Mouse (Mus musculus) midbrain, embryonic 12.5 days (tissue): ENCODE results near the gene Lurap1l. TPM values are rescaled to one million over a fixed set of nuclear protein-coding genes. Genes with fewer than 3 reads are reported as not detected.

ENCODE experiments used
- ATAC-seq: fragments of 200-750 bp; cut with Nextera tagmentation; 2 replicates; pipeline ENCODE4 v1.8.0; 2017; ENCODE audit warnings: low read depth, moderate TSS enrichment, moderate library complexity; ENCODE audit not compliant: low FRiP score
- H3K27ac ChIP-seq: fragments of 300-500 bp; sonication (generic); replicated peaks from 2 replicates; pipeline ENCODE4 v1.5.1; 2016; ENCODE audit warnings: mild to moderate bottlenecking
- H3K27me3 ChIP-seq: fragments of 300-500 bp; sonication (generic); 2 replicates; pipeline ENCODE4 v1.6.1; 2016; ENCODE audit warnings: mild to moderate bottlenecking
- H3K36me3 ChIP-seq: fragments of 300-500 bp; sonication (generic); 2 replicates; pipeline ENCODE4 v1.6.1; 2016
- H3K4me1 ChIP-seq: fragments of 300-500 bp; sonication (generic); 2 replicates; pipeline ENCODE4 v1.6.1; 2016
- H3K4me2 ChIP-seq: fragments of 300-500 bp; sonication (generic); replicated peaks from 2 replicates; pipeline ENCODE4 v1.6.1; 2016; ENCODE audit warnings: mild to moderate bottlenecking, moderate library complexity
- H3K4me3 ChIP-seq: fragments of 300-500 bp; sonication (generic); 2 replicates; pipeline ENCODE4 v1.5.1; 2016; ENCODE audit warnings: mild to moderate bottlenecking
- H3K9ac ChIP-seq: fragments of 300-500 bp; sonication (generic); replicated peaks from 2 replicates; pipeline ENCODE4 v1.6.1; 2016; ENCODE audit warnings: mild to moderate bottlenecking, moderate library complexity
- H3K9me3 ChIP-seq: fragments of 300-500 bp; sonication (generic); 2 replicates; pipeline ENCODE4 v1.6.1; 2016; ENCODE audit warnings: mild to moderate bottlenecking
- WGBS: fragments of 180-500 bp; shearing (Covaris S2); methylation state at CpG from one replicate; pipeline ENCODE4 v1.1.7; 2016; 5-methylcytosine and 5-hydroxymethylcytosine counted together
- polyA plus RNA-seq: library from polyadenylated mRNA; unstranded; fragments of >200 nt; fragmentation: Nextera tagmentation; extraction: Ambion mirVana; gene quantifications from 2 replicates; pipeline ENCODE4 v1.2.1, GENCODE M21; 2016

The Lurap1l gene
- polyA plus RNA-seq, 1 experiment from 2014 or later = 5.3 TPM

- H3K27ac ChIP-seq = no peak overlapping the region
- H3K9ac ChIP-seq = no peak overlapping the region
- ATAC-seq = no peak
- H3K27me3 ChIP-seq = no peaks in the 10 kb centered on the region
- no peak overlapping the region for H3K4me2 ChIP-seq
- H3K4me1 ChIP-seq = no peaks in the 10 kb centered on the region
- no peak overlapping the region for H3K4me3 ChIP-seq
- no peaks in the 10 kb centered on the region for H3K9me3 ChIP-seq
- WGBS = 72% methylated on average over 1 of the region's 1 CpGs
- no peaks in the 10 kb centered on the region for H3K36me3 ChIP-seq
Measured at GRCm38 (mm10) chr4:80919217-80919867, 8.9 kb downstream of the Lurap1l start.

- WGBS = 88% methylated on average over 4 of the region's 4 CpGs
- Histone ChIP-seq H3K4me3 (no peak overlapping the region), H3K9ac (no peak overlapping the region), H3K36me3 (no peaks in the 10 kb centered on the region), H3K4me1 (no peaks in the 10 kb centered on the region), H3K9me3 (no peaks in the 10 kb centered on the region), H3K4me2 (no peak overlapping the region), H3K27me3 (no peaks in the 10 kb centered on the region), H3K27ac (no peak overlapping the region)
- no peak for ATAC-seq
Measured at GRCm38 (mm10) chr4:80921646-80922489, 11.4 kb downstream of the Lurap1l start.

- H3K27ac ChIP-seq = no peak overlapping the region
- H3K27me3 ChIP-seq = no peaks in the 10 kb centered on the region
- ATAC-seq = no peak
- H3K9me3 ChIP-seq = no peaks in the 10 kb centered on the region
- H3K36me3 ChIP-seq = no peaks in the 10 kb centered on the region
- no peak overlapping the region for H3K9ac ChIP-seq
- H3K4me3 ChIP-seq = no peak overlapping the region
- H3K4me1 ChIP-seq = no peaks in the 10 kb centered on the region
- 96% methylated on average over 2 of the region's 2 CpGs for WGBS
- H3K4me2 ChIP-seq = no peak overlapping the region
Measured at GRCm38 (mm10) chr4:80922654-80923053, 12.2 kb downstream of the Lurap1l start.

GRCm38 (mm10) chr4:80924815-80925214, 14.4 kb downstream of the Lurap1l start:
- no peak for ATAC-seq
- no peak overlapping the region for H3K27ac ChIP-seq

GRCm38 (mm10) chr4:80925752-80926519, 15.5 kb downstream of the Lurap1l start:
- no peaks in the 10 kb centered on the region for H3K4me1 ChIP-seq
- WGBS = 82% methylated on average over 6 of the region's 6 CpGs
- no peak for ATAC-seq

More at GRCm38 (mm10) chr4:80924815-80925214, 14.4 kb downstream of the Lurap1l start:
- no peaks in the 10 kb centered on the region for H3K36me3 ChIP-seq
- no peak overlapping the region for H3K9ac ChIP-seq
- H3K27me3 ChIP-seq = no peaks in the 10 kb centered on the region
- no peaks in the 10 kb centered on the region for H3K9me3 ChIP-seq
- no peak overlapping the region for H3K4me3 ChIP-seq
- H3K4me2 ChIP-seq = no peak overlapping the region
- 75% methylated on average over 4 of the region's 4 CpGs for WGBS
- no peaks in the 10 kb centered on the region for H3K4me1 ChIP-seq

GRCm38 (mm10) chr4:80934749-80935148, 24.3 kb downstream of the Lurap1l start:
- Histone ChIP-seq H3K9me3 (no peaks in the 10 kb centered on the region), H3K4me1 (no peaks in the 10 kb centered on the region), H3K4me2 (no peak overlapping the region), H3K36me3 (no peaks in the 10 kb centered on the region), H3K27ac (no peak overlapping the region), H3K9ac (no peak overlapping the region), H3K4me3 (no peak overlapping the region), H3K27me3 (no peaks in the 10 kb centered on the region)
- WGBS = 90% methylated on average over 3 of the region's 3 CpGs
- no peak for ATAC-seq

More at GRCm38 (mm10) chr4:80925752-80926519, 15.5 kb downstream of the Lurap1l start:
- no peaks in the 10 kb centered on the region for H3K9me3 ChIP-seq
- no peak overlapping the region for H3K9ac ChIP-seq
- no peaks in the 10 kb centered on the region for H3K27me3 ChIP-seq
- no peaks in the 10 kb centered on the region for H3K36me3 ChIP-seq
- no peak overlapping the region for H3K27ac ChIP-seq
- no peak overlapping the region for H3K4me3 ChIP-seq
- H3K4me2 ChIP-seq = no peak overlapping the region

GRCm38 (mm10) chr4:80939115-80939514, 28.7 kb downstream of the Lurap1l start:
- Histone ChIP-seq H3K4me1 (no peaks in the 10 kb centered on the region), H3K4me3 (no peak overlapping the region), H3K27ac (no peak overlapping the region), H3K27me3 (no peaks in the 10 kb centered on the region), H3K36me3 (no peaks in the 10 kb centered on the region), H3K4me2 (no peak overlapping the region), H3K9ac (no peak overlapping the region), H3K9me3 (no peaks in the 10 kb centered on the region)
- WGBS = 83% methylated on average over 2 of the region's 2 CpGs
- no peak for ATAC-seq

GRCm38 (mm10) chr4:80940946-80941345, 30.5 kb downstream of the Lurap1l start:
- WGBS = 84% methylated on average over 4 of the region's 4 CpGs
- H3K27me3 ChIP-seq = no peaks in the 10 kb centered on the region
- no peak for ATAC-seq

GRCm38 (mm10) chr4:80941978-80942377, 31.5 kb downstream of the Lurap1l start:
- no peak overlapping the region for H3K9ac ChIP-seq
- H3K36me3 ChIP-seq = no peaks in the 10 kb centered on the region
- ATAC-seq = no peak
- 86% methylated on average over 3 of the region's 3 CpGs for WGBS
- H3K4me2 ChIP-seq = no peak overlapping the region
- H3K27ac ChIP-seq = no peak overlapping the region
- no peaks in the 10 kb centered on the region for H3K27me3 ChIP-seq
- no peaks in the 10 kb centered on the region for H3K4me1 ChIP-seq
- H3K9me3 ChIP-seq = no peaks in the 10 kb centered on the region
- no peak overlapping the region for H3K4me3 ChIP-seq

More at GRCm38 (mm10) chr4:80940946-80941345, 30.5 kb downstream of the Lurap1l start:
- H3K4me3 ChIP-seq = no peak overlapping the region
- no peaks in the 10 kb centered on the region for H3K4me1 ChIP-seq
- no peak overlapping the region for H3K9ac ChIP-seq
- H3K27ac ChIP-seq = no peak overlapping the region
- no peaks in the 10 kb centered on the region for H3K9me3 ChIP-seq
- no peak overlapping the region for H3K4me2 ChIP-seq
- H3K36me3 ChIP-seq = no peaks in the 10 kb centered on the region

GRCm38 (mm10) chr4:80944605-80945004, 34.2 kb downstream of the Lurap1l start:
- Histone ChIP-seq H3K9me3 (no peaks in the 10 kb centered on the region), H3K36me3 (no peaks in the 10 kb centered on the region), H3K4me2 (no peak overlapping the region), H3K4me3 (no peak overlapping the region), H3K9ac (no peak overlapping the region), H3K27ac (no peak overlapping the region), H3K27me3 (no peaks in the 10 kb centered on the region), H3K4me1 (no peaks in the 10 kb centered on the region)
- no peak for ATAC-seq

- Histone ChIP-seq H3K4me2 (no peak overlapping the region), H3K4me1 (no peaks in the 10 kb centered on the region), H3K4me3 (no peak overlapping the region), H3K9me3 (no peaks in the 10 kb centered on the region), H3K27me3 (no peaks in the 10 kb centered on the region), H3K27ac (no peak overlapping the region), H3K9ac (no peak overlapping the region), H3K36me3 (no peaks in the 10 kb centered on the region)
- no peak for ATAC-seq
Measured at GRCm38 (mm10) chr4:80949110-80949509, 38.7 kb downstream of the Lurap1l start.

- Histone ChIP-seq H3K27ac (no peak overlapping the region), H3K9ac (no peak overlapping the region), H3K4me1 (no peaks in the 10 kb centered on the region), H3K9me3 (no peaks in the 10 kb centered on the region), H3K27me3 (no peaks in the 10 kb centered on the region), H3K36me3 (no peaks in the 10 kb centered on the region), H3K4me2 (no peak overlapping the region), H3K4me3 (no peak overlapping the region)
- ATAC-seq = no peak
- WGBS = 75% methylated on average over 2 of the region's 2 CpGs
Measured at GRCm38 (mm10) chr4:80949720-80950119, 39.3 kb downstream of the Lurap1l start.
